Mouse (Mus musculus): Measurements from ENCODE around the gene Ankzf1. TPM values are rescaled to one million over a fixed set of nuclear protein-coding genes. Genes with fewer than 3 reads are reported as not detected.
A peak's percentile ranks its signal among the peaks of the same experiment; 100 is the strongest.

The Ankzf1 gene
- total RNA-seq, 2 experiments from 2014 or later: 3.6 to 3.7 TPM

GRCm38 (mm10) chr1:75187914-75188483 is 4.0 kb upstream of the Ankzf1 start:
- no peak for DNase-seq (ENCODE audit: low spot score)

- no peak for DNase-seq (ENCODE audit: low spot score)
Observed at GRCm38 (mm10) chr1:75190577-75190976, 1.4 kb upstream of the Ankzf1 start.

GRCm38 (mm10) chr1:75191258-75191621 is 711 bp upstream of the Ankzf1 start:
- no peak for DNase-seq (ENCODE audit: low spot score)

- DNase-seq (ENCODE audit: low spot score): no peak
Observed at GRCm38 (mm10) chr1:75192452-75192851, 501 bp downstream of the Ankzf1 start.

GRCm38 (mm10) chr1:75201236-75201635 is 9.3 kb downstream of the Ankzf1 start:
- DNase-seq (ENCODE audit: low spot score): no peak

- peak; percentile 16 for DNase-seq (ENCODE audit: low spot score)
Observed at GRCm38 (mm10) chr1:75208967-75209678, 17.2 kb downstream of the Ankzf1 start.

- DNase-seq (ENCODE audit: low spot score): peak; percentile 97
Observed at GRCm38 (mm10) chr1:75210136-75211087, 18.5 kb downstream of the Ankzf1 start, which contains the start of the genes Glb1l and Stk16. Gene Glb1l (minus strand): TSS chr1:75210813. Gene Stk16 (plus strand): TSS chr1:75210838.

- DNase-seq (ENCODE audit: low spot score): no peak
Observed at GRCm38 (mm10) chr1:75211141-75211708, 19.3 kb downstream of the Ankzf1 start.

- DNase-seq (ENCODE audit: low spot score): no peak
Observed at GRCm38 (mm10) chr1:75212542-75212941, 20.6 kb downstream of the Ankzf1 start.

GRCm38 (mm10) chr1:75213096-75213495 is 21.1 kb downstream of the Ankzf1 start:
- DNase-seq (ENCODE audit: low spot score): no peak

- DNase-seq (ENCODE audit: low spot score): no peak
Observed at GRCm38 (mm10) chr1:75214442-75214841, 22.5 kb downstream of the Ankzf1 start.

- DNase-seq (ENCODE audit: low spot score): peak; percentile 63
Observed at GRCm38 (mm10) chr1:75214886-75215285, 22.9 kb downstream of the Ankzf1 start.

- peak; percentile 72 for DNase-seq (ENCODE audit: low spot score)
Observed at GRCm38 (mm10) chr1:75215785-75216184, 23.8 kb downstream of the Ankzf1 start.

- DNase-seq (ENCODE audit: low spot score): peak; percentile 73
Observed at GRCm38 (mm10) chr1:75216797-75217585, 25.0 kb downstream of the Ankzf1 start.

- no peak for DNase-seq (ENCODE audit: low spot score)
Observed at GRCm38 (mm10) chr1:75217893-75218226, 25.9 kb downstream of the Ankzf1 start.

- peak; percentile 92 for DNase-seq (ENCODE audit: low spot score)
Observed at GRCm38 (mm10) chr1:75218227-75219001, 26.5 kb downstream of the Ankzf1 start.

GRCm38 (mm10) chr1:75219078-75219477 is 27.1 kb downstream of the Ankzf1 start:
- DNase-seq (ENCODE audit: low spot score): peak; percentile 95

- DNase-seq (ENCODE audit: low spot score): no peak
Observed at GRCm38 (mm10) chr1:75219531-75219930, 27.6 kb downstream of the Ankzf1 start, which contains the start of gene Tuba4a. Gene Tuba4a (minus strand): TSS chr1:75219865.

- no peak for DNase-seq (ENCODE audit: low spot score)
Observed at GRCm38 (mm10) chr1:75221538-75221937, 29.6 kb downstream of the Ankzf1 start.

- no peak for DNase-seq (ENCODE audit: low spot score)
Observed at GRCm38 (mm10) chr1:75222926-75223325, 31.0 kb downstream of the Ankzf1 start.

All from gastrocnemius, adult 18-20 months (tissue).